Mouse (Mus musculus) cerebellum, adult 2 months (tissue): ENCODE measurements around the gene Gcgr. TPM values are rescaled to one million over a fixed set of nuclear protein-coding genes. Genes with fewer than 3 reads are reported as not detected.

Experiments used
- DNase-seq, 2 experiments: peaks; one replicate each; pipeline ENCODE4 v3.0.0; 2021
- H3K27ac ChIP-seq: fragments of 200-500 bp; 2 replicates; pipeline ENCODE4 v1.5.1; 2012; ENCODE audit warnings: low read length, control low read depth, inconsistent platforms; ENCODE audit not compliant: insufficient read depth
- H3K27me3 ChIP-seq: fragments of 200-500 bp; 2 replicates; pipeline ENCODE4 v1.6.1; 2012; ENCODE audit warnings: inconsistent platforms, mild to moderate bottlenecking, low read length, moderate library complexity; ENCODE audit not compliant: control insufficient read depth, insufficient read depth
- H3K4me1 ChIP-seq: fragments of 200-500 bp; 2 replicates; pipeline ENCODE4 v1.6.1; 2011; ENCODE audit warnings: low read length; ENCODE audit not compliant: control insufficient read depth, insufficient read depth
- H3K4me3 ChIP-seq: fragments of 200-500 bp; replicated peaks from 2 replicates; pipeline ENCODE3; 2011; ENCODE audit warnings: mild to moderate bottlenecking, low read depth, low read length, control low read depth; ENCODE audit not compliant: insufficient read depth
- CTCF ChIP-seq: fragments of 200-500 bp; IDR thresholded peaks from 2 replicates; pipeline ENCODE4 v1.5.1; 2011; ENCODE audit warnings: low read depth, mild to moderate bottlenecking, control low read depth, low read length, moderate library complexity, borderline replicate concordance; ENCODE audit not compliant: insufficient read depth
- POLR2A ChIP-seq: fragments of 200-500 bp; IDR thresholded peaks from 2 replicates; pipeline ENCODE4 v1.6.1; 2011; ENCODE audit warnings: low read length, control low read depth, borderline replicate concordance; ENCODE audit not compliant: insufficient read depth
- WGBS: fragments of 180-500 bp; shearing (Covaris S2); methylation state at CpG from one replicate; pipeline ENCODE4 v1.1.7; 2018; 5-methylcytosine and 5-hydroxymethylcytosine counted together
- polyA plus RNA-seq: library from polyadenylated mRNA; depleted of rRNA; stranded (reverse); fragments of >200 nt; gene quantifications from 2 replicates; pipeline ENCODE4 v1.2.3, GENCODE M21; 2012

The Gcgr gene
- polyA plus RNA-seq, 1 experiment = 2.1 TPM

- no peak overlapping the region for H3K4me3 ChIP-seq
- peaks cover 2% of the 10 kb centered on the region; the same call in 1 of the 2 replicates for H3K4me1 ChIP-seq
- H3K27ac ChIP-seq = no peak overlapping the region
- WGBS = 31% methylated on average over 5 of the region's 5 CpGs
- no peak for TF ChIP-seq CTCF
- TF ChIP-seq POLR2A = no peak
- DNase-seq = no peak
- no peaks in the 10 kb centered on the region for H3K27me3 ChIP-seq
These were observed 43.7 kb downstream of the Gcgr start for GRCm38 (mm10) chr11:120574278-120574600.

- no peak overlapping the region for H3K4me3 ChIP-seq
- no peak for TF ChIP-seq POLR2A
- no peak for TF ChIP-seq CTCF
- H3K27ac ChIP-seq = no peak overlapping the region
- peaks cover 10% of the 10 kb centered on the region for H3K4me1 ChIP-seq
- no peaks in the 10 kb centered on the region for H3K27me3 ChIP-seq
- 80% methylated on average over 2 of the region's 2 CpGs for WGBS
- no peak for DNase-seq
These were observed 44.5 kb downstream of the Gcgr start for GRCm38 (mm10) chr11:120575046-120575445.

- Histone ChIP-seq H3K27me3 (no peaks in the 10 kb centered on the region), H3K27ac (no peak overlapping the region), H3K4me1 (peaks cover 13% of the 10 kb centered on the region), H3K4me3 (no peak overlapping the region)
- TF ChIP-seq POLR2A = no peak
- TF ChIP-seq CTCF = no peak
- no peak for DNase-seq
These were observed 45.4 kb downstream of the Gcgr start for GRCm38 (mm10) chr11:120575940-120576339.

- WGBS = 71% methylated on average over 3 of the region's 3 CpGs
- no peak for DNase-seq
- H3K4me1 ChIP-seq = peaks cover 13% of the 10 kb centered on the region
- TF ChIP-seq POLR2A (no peak), CTCF (no peak)
- H3K4me3 ChIP-seq = no peak overlapping the region
- no peak overlapping the region for H3K27ac ChIP-seq
- H3K27me3 ChIP-seq = no peaks in the 10 kb centered on the region
These were observed 46.0 kb downstream of the Gcgr start for GRCm38 (mm10) chr11:120576365-120576981.

GRCm38 (mm10) chr11:120577211-120578023 is 46.9 kb downstream of the Gcgr start:
- 71% methylated on average over 7 of the region's 7 CpGs for WGBS
- DNase-seq = peak in 1 of 2 experiments; percentile 36
- TF ChIP-seq POLR2A (no peak), CTCF (peak; percentile 23; the same call in 1 of the 2 replicates)
- Histone ChIP-seq H3K27ac (no peak overlapping the region), H3K27me3 (no peaks in the 10 kb centered on the region), H3K4me3 (no peak overlapping the region), H3K4me1 (peaks cover 13% of the 10 kb centered on the region)

GRCm38 (mm10) chr11:120578024-120578693 is 47.7 kb downstream of the Gcgr start:
- no peak for DNase-seq
- 54% methylated on average over 10 of the region's 10 CpGs for WGBS
- Histone ChIP-seq H3K4me1 (peaks cover 13% of the 10 kb centered on the region), H3K4me3 (no peak overlapping the region), H3K27ac (no peak overlapping the region), H3K27me3 (no peaks in the 10 kb centered on the region)
- no peak for TF ChIP-seq POLR2A
- TF ChIP-seq CTCF = no peak

GRCm38 (mm10) chr11:120578694-120579243 is 48.3 kb downstream of the Gcgr start:
- Histone ChIP-seq H3K27me3 (no peaks in the 10 kb centered on the region), H3K4me1 (peaks cover 13% of the 10 kb centered on the region), H3K4me3 (no peak overlapping the region), H3K27ac (no peak overlapping the region)
- 85% methylated on average over 11 of the region's 11 CpGs for WGBS
- no peak for TF ChIP-seq POLR2A
- TF ChIP-seq CTCF = no peak
- DNase-seq = peak; percentile 29 to 30
